ENCODE assay signal across 22 mouse cellular contexts in the genomic region with DNA sequence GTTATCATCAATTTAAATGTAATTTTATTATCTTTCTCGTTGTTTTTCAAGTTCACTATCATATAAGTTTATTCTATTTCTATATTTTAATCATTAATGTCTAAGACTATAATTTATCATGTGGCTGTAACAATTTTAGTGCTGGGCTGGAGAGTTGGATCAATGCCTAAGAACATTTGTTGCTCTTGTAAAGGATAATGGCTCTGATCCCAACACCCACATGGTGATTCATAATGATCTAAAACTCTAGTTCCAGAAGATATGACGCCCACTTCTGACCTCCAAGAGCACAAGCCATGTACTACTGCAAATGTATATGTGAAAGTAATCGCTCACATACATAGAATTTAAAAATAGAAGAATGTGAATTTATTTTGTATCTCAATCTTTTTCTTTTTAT.
DNase-seq lines count a peak whose midpoint lies in the region; ATAC-seq and TF ChIP-seq lines count a peak whose summit lies in the region.
"Had no signal": no experiment of that assay in that cellular context is flagged by ENCODE, and none has a peak within 500 bp of the region (broad histone marks: within the 10 kb centered on the region; RNA-seq: fewer than 3 reads in every experiment).

No protein-coding gene starts in this region.

- H3K9ac ChIP-seq in midbrain, embryonic 14.5 days (replicated peaks; ENCODE audit: low read length), result no peak overlapping the region
- H3K9ac ChIP-seq: embryonic facial prominence, embryonic 15.5 days; forebrain, embryonic 15.5 days; heart, embryonic 13.5 days; hindbrain, embryonic 12.5 days had no signal

- WGBS in midbrain, embryonic 14.5 days, result 80% methylated on average over 3 of the region's 3 CpGs

- H3K9me3 ChIP-seq in midbrain, embryonic 14.5 days (ENCODE audit: control insufficient read depth, low read length), result no peaks in the 10 kb centered on the region
- H3K9me3 ChIP-seq: embryonic facial prominence, embryonic 15.5 days; forebrain, embryonic 15.5 days; heart, embryonic 13.5 days; hindbrain, embryonic 12.5 days had no signal

- no peaks in the 10 kb centered on the region for H3K27me3 ChIP-seq in midbrain, embryonic 14.5 days (ENCODE audit: control insufficient read depth, insufficient read depth, low read length)
- H3K27me3 ChIP-seq: CH12.LX; embryonic facial prominence, embryonic 15.5 days; forebrain, embryonic 15.5 days; heart, embryonic 13.5 days; hindbrain, embryonic 12.5 days; Patski had no signal

- H3K4me2 ChIP-seq in midbrain, embryonic 14.5 days (ENCODE audit: low read length), result no peak overlapping the region
- H3K4me2 ChIP-seq: embryonic facial prominence, embryonic 15.5 days; forebrain, embryonic 15.5 days; heart, embryonic 13.5 days; hindbrain, embryonic 12.5 days had no signal

- no peak overlapping the region; the same call in 1 of the 2 replicates for H3K27ac ChIP-seq in layer of hippocampus, adult 2 months
- no peak overlapping the region for H3K27ac ChIP-seq in midbrain, embryonic 14.5 days (replicated peaks; ENCODE audit: low read depth, low read length)
- H3K27ac ChIP-seq: embryonic facial prominence, embryonic 15.5 days; forebrain, embryonic 15.5 days; heart, embryonic 13.5 days; hindbrain, embryonic 12.5 days had no signal

- no peak for TF ChIP-seq CTCF in layer of hippocampus, adult 2 months (conservative IDR thresholded peaks at IDR 0.05)

- H3K4me1 ChIP-seq in midbrain, embryonic 14.5 days (ENCODE audit: control insufficient read depth, insufficient read depth, low read length), result no peaks in the 10 kb centered on the region
- H3K4me1 ChIP-seq: embryonic facial prominence, embryonic 15.5 days; forebrain, embryonic 15.5 days; heart, embryonic 13.5 days; hindbrain, embryonic 12.5 days had no signal

- H3K4me3 ChIP-seq in layer of hippocampus, adult 2 months, result no peak overlapping the region
- no peak overlapping the region for H3K4me3 ChIP-seq in midbrain, embryonic 14.5 days (replicated peaks; ENCODE audit: low read depth, low read length)
- H3K4me3 ChIP-seq: embryonic facial prominence, embryonic 15.5 days; erythroblast, embryonic 14.5 days; forebrain, embryonic 15.5 days; heart, embryonic 13.5 days; hindbrain, embryonic 12.5 days had no signal

- peak; percentile 18 to 72 for DNase-seq in layer of hippocampus, adult 18-20 months (ENCODE audit: low spot score in 2 of 2)
- no peak for DNase-seq in layer of hippocampus, postnatal 10 days (ENCODE audit: low spot score in 2 of 2)
- DNase-seq in right cerebral cortex, adult 18-20 months, result peak; percentile 8
- no peak for DNase-seq in right cerebral cortex, postnatal 14 days
- peak; percentile 22 to 57 for DNase-seq in layer of hippocampus, adult 2 months (ENCODE audit: low spot score in 2 of 2)
- DNase-seq in telencephalon, adult 2 months (ENCODE audit: low read depth, low spot score), result peak; percentile 18
- no peak for DNase-seq in midbrain, embryonic 14.5 days
- DNase-seq: adrenal gland, postnatal 14 days; cerebellum, adult 8-10 months; cerebellum, postnatal 14 days; embryo, embryonic 11 days; gastrocnemius, postnatal 36 days; heart, adult 11 months; heart, postnatal 36 days had no signal

- no peak for ATAC-seq in midbrain, embryonic 14.5 days (ENCODE audit: low FRiP score, low TSS enrichment)
- ATAC-seq: activated CD4-positive, CD25-positive, alpha-beta regulatory T cell, adult 4 months; forebrain, embryonic 15.5 days; Patski had no signal

- H3K36me3 ChIP-seq in midbrain, embryonic 14.5 days (ENCODE audit: control insufficient read depth, insufficient read depth, low read length), result no peaks in the 10 kb centered on the region
- H3K36me3 ChIP-seq: embryonic facial prominence, embryonic 15.5 days; forebrain, embryonic 15.5 days; heart, embryonic 13.5 days; hindbrain, embryonic 12.5 days had no signal

Comparison
In these comparisons a context has a peak if more than half of its experiments do, and no peak if none do; other contexts are left out.
1. DNase-seq: peak in layer of hippocampus, adult 18-20 months (2 of 2), right cerebral cortex, adult 18-20 months (single experiment), layer of hippocampus, adult 2 months (2 of 2) and telencephalon, adult 2 months (single experiment); none in layer of hippocampus, postnatal 10 days (0 of 2), right cerebral cortex, postnatal 14 days (single experiment) and midbrain, embryonic 14.5 days (single experiment).